In genomic region chr6:34156057-34156456, GRCm38 (mm10) we compare ENCODE assay signal across 9 mouse cellular contexts. TPM values are rescaled to one million over a fixed set of nuclear protein-coding genes. Genes with fewer than 3 reads are reported as not detected.
A peak's percentile ranks its signal among the peaks of the same experiment; 100 is the strongest.
DNase-seq lines count a peak whose midpoint lies in the region; ATAC-seq lines count a peak whose summit lies in the region.
"Had no signal": no experiment of that assay in that cellular context is flagged by ENCODE, and none has a peak within 500 bp of the region (broad histone marks: within the 10 kb centered on the region; RNA-seq: fewer than 3 reads in every experiment).

No protein-coding gene starts in this region.

- ATAC-seq in kidney, embryonic 16.5 days (ENCODE audit: low FRiP score, low TSS enrichment): peak; percentile 28; the same call in 1 of the 2 replicates
- no peak for ATAC-seq in hindbrain, embryonic 12.5 days (ENCODE audit: low FRiP score)

- H3K4me2 ChIP-seq in kidney, embryonic 16.5 days (replicated peaks; ENCODE audit: low read depth, low read length): no peak overlapping the region
- H3K4me2 ChIP-seq in hindbrain, embryonic 12.5 days (replicated peaks): no peak overlapping the region

- H3K27me3 ChIP-seq in kidney, embryonic 16.5 days (ENCODE audit: insufficient read depth, low read length): no peaks in the 10 kb centered on the region
- H3K27me3 ChIP-seq in hindbrain, embryonic 12.5 days: no peaks in the 10 kb centered on the region

- 36% methylated on average over 5 of the region's 5 CpGs for WGBS in kidney, embryonic 16.5 days
- 82% methylated on average over 5 of the region's 5 CpGs for WGBS in hindbrain, embryonic 12.5 days

- H3K27ac ChIP-seq in kidney, embryonic 16.5 days (ENCODE audit: low read length): peak overlapping the region; percentile 88
- no peak overlapping the region for H3K27ac ChIP-seq in hindbrain, embryonic 12.5 days

- no peaks in the 10 kb centered on the region for H3K9me3 ChIP-seq in kidney, embryonic 16.5 days (ENCODE audit: low read length)
- no peaks in the 10 kb centered on the region for H3K9me3 ChIP-seq in hindbrain, embryonic 12.5 days (replicated peaks)
- H3K9me3 ChIP-seq: midbrain, embryonic 10.5 days had no signal

- peaks cover 43% of the 10 kb centered on the region for H3K36me3 ChIP-seq in kidney, embryonic 16.5 days (ENCODE audit: insufficient read depth, low read length)
- H3K36me3 ChIP-seq in hindbrain, embryonic 12.5 days: peaks cover 42% of the 10 kb centered on the region

- H3K4me1 ChIP-seq in kidney, embryonic 16.5 days (ENCODE audit: insufficient read depth, low read length): peaks cover 49% of the 10 kb centered on the region
- peaks cover 25% of the 10 kb centered on the region for H3K4me1 ChIP-seq in hindbrain, embryonic 12.5 days

- H3K9ac ChIP-seq in kidney, embryonic 16.5 days (replicated peaks; ENCODE audit: low read length): no peak overlapping the region
- H3K9ac ChIP-seq in hindbrain, embryonic 12.5 days: no peak overlapping the region

- DNase-seq in kidney, adult 11 months: peak; percentile 44
- DNase-seq in kidney, adult 18-20 months: no peak
- DNase-seq in T-cell, adult 2 months (ENCODE audit: low spot score): peak; percentile 14
- DNase-seq in spleen, postnatal 10 days (ENCODE audit: low spot score in 2 of 2): peak; percentile 38 to 46
- no peak for DNase-seq in embryo, embryonic 11 days
- no peak for DNase-seq in right cerebral cortex, postnatal 36 days (ENCODE audit: low spot score in 2 of 2)

- H3K4me3 ChIP-seq in kidney, embryonic 16.5 days (ENCODE audit: low read length): no peak overlapping the region
- no peak overlapping the region for H3K4me3 ChIP-seq in hindbrain, embryonic 12.5 days
- H3K4me3 ChIP-seq: midbrain, embryonic 10.5 days had no signal

RNA-seq across cellular contexts. Expression of gene Slc35b4, which starts 20.9 kb away (rescaled TPM):
- 81.6 and 86.0 TPM in 2 replicates for polyA plus RNA-seq in kidney, embryonic 16.5 days (2015; fragmentation: Nextera tagmentation; extraction: Ambion mirVana)
- 42.9 and 44.6 TPM in 2 replicates for polyA plus RNA-seq in hindbrain, embryonic 12.5 days (2016; fragmentation: Nextera tagmentation; extraction: Ambion mirVana)

Comparison
In these comparisons a context has a peak if more than half of its experiments do, and no peak if none do; other contexts are left out.
1. DNase-seq: peak in kidney, adult 11 months (single experiment), T-cell, adult 2 months (single experiment) and spleen, postnatal 10 days (2 of 2); none in kidney, adult 18-20 months (single experiment), embryo, embryonic 11 days (single experiment) and right cerebral cortex, postnatal 36 days (0 of 2).